Mouse (Mus musculus): ENCODE measurements around the gene Zfp706.

GRCm38 (mm10) chr15:37027956-37028355 lies 20.4 kb upstream of the Zfp706 start:
- no peak for TF ChIP-seq CTCF (conservative IDR thresholded peaks at IDR 0.05; ENCODE audit: low read length)
- TF ChIP-seq POU5F1 (IDR thresholded peaks at IDR 0.05; ENCODE audit: borderline replicate concordance, low read length): no peak

Data from E14TG2a.4 (cell line).